Mouse (Mus musculus) urinary bladder, postnatal 14 days (tissue): ENCODE results near the gene Evx2.

Experiments
- DNase-seq: peaks from one replicate; pipeline ENCODE4 v3.0.0; 2021; ENCODE audit warnings: low spot score

Evx2 gene

GRCm38 (mm10) chr2:74695813-74696430 is 36.6 kb upstream of the Evx2 start:
- no peak for DNase-seq

DNA sequence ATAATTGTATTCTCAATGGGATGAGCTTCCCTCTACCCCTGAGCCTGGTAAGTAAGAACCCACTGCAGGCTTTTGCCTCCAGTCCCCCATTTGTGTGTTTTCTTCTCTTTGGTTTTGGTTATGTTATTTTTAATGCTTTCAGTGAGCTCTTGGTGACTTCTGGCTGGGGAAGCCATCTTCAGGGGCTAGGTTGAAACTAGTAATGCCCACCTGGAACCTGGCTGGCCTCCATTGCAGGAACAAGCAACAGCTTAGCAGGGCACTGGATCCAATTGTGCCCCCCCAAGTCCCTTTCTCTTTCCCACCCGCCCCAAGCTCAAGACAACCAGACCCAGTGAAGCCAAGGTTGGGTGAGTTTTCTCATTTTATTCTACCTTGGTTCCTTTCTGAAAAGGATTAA is 36.0 kb upstream of the Evx2 start:
- DNase-seq, result no peak

- DNase-seq, result no peak
Measured at GRCm38 (mm10) chr2:74694066-74694465, 34.7 kb upstream of the Evx2 start.

DNA sequence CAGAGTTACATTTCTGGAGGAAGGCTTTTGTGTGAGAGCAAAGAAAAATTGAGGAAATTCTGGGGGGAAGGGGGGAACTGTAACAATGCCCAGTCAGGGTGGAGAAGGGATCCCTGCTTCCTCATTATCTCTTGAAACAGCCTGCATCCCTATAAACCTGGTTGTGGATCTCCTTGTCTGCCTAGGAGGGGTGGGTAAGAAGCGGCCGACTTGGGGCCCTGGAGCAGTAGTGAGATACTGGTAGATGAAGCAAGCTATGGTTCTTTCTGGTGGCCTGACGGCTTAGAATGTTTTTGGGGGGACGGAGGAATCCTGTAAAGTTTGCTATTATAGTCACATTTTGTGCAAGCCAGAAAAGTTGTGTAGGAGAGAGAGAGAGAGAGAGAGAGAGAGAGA is 34.1 kb upstream of the Evx2 start:
- DNase-seq, result no peak

DNA sequence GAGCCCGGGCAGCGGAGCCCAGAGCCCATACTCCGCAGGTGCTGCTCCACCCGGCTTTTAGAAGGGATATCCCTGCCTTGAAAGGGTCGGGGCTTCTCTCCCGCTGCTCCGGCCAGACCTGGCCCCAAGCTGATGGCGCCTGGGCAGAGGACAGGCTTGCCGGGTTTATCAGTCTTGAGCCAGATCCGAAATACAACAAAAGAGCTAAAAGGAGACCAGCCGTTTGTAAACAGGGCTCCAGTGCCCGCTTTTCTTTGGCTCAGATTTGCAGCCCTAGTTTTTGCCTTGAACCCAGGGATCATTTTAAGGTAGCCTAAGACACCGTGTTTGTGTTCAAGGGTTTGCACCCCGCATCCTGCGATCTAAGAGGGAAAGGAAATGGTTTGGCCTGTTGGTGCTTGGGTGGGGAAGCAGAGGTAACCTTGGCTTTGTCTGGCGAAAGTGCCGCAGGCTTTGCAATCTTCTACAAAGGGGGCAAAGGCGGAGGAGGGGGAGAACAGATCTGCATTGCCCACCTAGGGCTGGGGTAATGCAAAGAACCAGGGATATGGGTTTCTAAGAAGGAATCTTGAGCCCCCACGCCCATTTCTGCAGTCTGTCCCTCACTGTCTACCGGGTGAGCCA is 33.6 kb upstream of the Evx2 start:
- DNase-seq, result no peak

DNA sequence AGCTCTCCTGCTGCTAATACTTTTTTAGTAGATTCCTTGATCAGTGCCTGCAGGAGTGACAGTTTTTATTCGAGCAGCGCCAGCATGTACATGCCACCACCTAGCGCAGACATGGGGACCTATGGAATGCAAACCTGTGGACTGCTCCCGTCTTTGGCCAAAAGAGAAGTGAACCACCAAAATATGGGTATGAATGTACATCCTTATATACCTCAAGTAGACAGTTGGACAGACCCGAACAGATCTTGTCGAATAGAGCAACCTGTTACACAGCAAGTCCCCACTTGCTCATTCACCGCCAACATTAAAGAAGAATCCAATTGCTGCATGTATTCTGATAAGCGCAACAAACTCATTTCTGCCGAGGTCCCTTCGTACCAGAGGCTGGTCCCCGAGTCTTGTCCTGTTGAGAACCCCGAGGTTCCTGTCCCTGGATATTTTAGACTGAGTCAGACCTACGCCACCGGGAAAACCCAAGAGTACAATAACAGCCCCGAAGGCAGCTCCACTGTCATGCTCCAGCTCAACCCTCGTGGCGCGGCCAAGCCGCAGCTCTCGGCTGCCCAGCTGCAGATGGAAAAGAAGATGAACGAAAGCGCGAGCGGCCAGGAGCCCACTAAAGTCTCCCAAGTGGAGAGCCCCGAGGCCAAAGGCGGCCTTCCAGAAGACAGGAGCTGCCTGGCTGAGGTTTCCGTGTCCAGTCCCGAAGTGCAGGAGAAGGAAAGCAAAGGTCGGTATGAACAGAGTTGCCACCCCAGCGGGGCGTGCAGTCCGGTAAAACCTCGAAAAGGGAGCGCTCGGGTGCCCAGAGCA is 32.8 kb upstream of the Evx2 start:
- no peak for DNase-seq

- peak; percentile 83 for DNase-seq
Measured at GRCm38 (mm10) chr2:74691022-74691951, 31.9 kb upstream of the Evx2 start, which contains the start of gene Hoxd10. Gene Hoxd10 (plus strand): TSS chr2:74691924.

DNA sequence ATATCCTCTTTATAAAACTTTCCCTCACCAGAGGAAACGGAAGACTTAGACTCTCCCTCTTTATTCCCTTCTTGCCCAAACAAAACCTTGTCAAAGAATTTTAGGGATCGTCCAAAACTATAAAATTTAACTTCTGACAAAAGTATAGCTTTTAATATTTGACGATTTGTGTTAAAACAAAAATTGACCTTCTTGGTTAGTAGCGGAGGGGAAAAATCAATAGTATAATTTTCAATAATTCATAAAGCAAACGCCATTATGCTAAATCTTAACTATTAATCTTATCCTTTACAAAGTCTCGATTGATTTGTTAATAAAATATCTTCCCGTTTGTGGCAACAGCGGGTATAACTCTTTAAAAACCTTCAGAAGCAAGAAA is 31.0 kb upstream of the Evx2 start:
- DNase-seq, result no peak

DNA sequence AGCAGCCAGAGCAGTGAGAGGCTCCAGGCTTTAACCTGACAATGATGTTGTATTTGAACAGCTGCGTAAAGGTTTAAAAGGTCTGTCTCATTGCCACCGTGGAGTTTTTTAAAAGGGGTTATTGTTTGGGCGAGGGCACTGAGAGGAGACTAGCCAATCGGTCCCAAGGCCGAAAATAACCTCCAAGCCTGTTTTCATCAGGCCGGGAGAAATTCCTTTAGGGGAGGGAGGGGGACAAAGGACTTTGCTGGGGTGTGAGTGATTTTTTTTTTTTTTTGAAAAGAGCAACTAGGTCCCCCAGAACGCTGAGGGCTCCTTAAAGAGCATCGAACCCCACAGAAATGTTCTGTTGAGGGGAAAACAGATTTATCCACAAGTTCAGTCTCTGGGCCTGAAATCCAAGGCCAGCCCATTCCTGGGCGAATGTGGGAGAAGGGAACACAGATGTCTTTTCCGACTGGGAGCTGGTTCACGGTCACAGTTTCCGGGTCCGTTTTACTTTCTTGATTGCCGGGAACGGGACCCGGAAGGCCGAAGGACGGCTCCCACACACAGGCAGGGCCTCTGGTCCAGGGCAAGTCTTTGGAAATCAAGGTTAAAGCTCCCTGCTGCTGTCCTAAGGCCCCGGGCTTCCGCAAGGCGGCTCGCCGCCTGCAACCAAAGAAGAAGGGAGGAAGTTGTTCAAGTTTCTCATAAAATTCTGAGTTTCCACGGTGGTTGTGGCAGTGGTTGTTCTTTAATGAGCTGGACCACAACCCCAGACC is 30.4 kb upstream of the Evx2 start:
- DNase-seq, result no peak

DNA sequence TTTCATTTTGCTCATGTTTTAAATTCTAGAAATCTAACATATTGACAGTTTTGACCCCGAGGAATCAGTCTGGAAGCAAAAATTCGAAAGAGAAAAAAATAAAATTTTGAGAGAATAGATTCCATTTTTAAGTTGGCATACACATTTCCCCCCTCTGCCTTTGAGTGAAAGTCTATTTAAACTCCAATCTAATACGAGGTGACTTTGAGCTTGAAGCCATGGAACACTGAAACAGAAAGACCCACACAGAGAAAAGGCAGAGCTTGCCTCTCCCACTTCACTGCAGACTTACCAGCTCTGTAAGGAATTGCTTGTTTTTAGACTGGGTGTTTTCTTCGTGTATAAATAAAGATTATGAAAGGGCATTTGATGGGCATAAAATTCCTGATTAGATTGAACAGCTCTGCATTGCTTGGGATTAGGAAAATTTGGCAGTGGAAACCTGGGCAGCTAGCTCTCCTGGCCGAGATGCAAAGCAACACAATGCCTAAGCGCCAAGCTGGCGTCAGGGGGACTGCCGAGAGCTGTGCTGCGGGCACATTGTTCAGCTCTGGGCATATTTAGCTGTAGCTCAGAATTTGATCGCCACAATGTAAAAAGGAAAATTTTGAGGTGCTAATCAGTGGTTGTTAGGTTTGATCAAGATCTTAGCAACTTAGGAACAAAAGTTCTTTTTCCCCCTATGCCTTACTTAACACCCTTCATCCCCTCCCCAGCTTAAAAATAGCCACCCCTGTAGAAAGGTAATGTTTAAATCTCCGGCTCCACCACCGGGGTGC is 29.6 kb upstream of the Evx2 start:
- no peak for DNase-seq

GRCm38 (mm10) chr2:74687698-74688555 is 28.6 kb upstream of the Evx2 start:
- no peak for DNase-seq

- DNase-seq, result no peak
Measured at GRCm38 (mm10) chr2:74686988-74687697, 27.8 kb upstream of the Evx2 start.

- peak; percentile 78 for DNase-seq
Measured at GRCm38 (mm10) chr2:74686301-74686987, 27.1 kb upstream of the Evx2 start.

GRCm38 (mm10) chr2:74685059-74685603 is 25.8 kb upstream of the Evx2 start:
- DNase-seq, result no peak

DNA sequence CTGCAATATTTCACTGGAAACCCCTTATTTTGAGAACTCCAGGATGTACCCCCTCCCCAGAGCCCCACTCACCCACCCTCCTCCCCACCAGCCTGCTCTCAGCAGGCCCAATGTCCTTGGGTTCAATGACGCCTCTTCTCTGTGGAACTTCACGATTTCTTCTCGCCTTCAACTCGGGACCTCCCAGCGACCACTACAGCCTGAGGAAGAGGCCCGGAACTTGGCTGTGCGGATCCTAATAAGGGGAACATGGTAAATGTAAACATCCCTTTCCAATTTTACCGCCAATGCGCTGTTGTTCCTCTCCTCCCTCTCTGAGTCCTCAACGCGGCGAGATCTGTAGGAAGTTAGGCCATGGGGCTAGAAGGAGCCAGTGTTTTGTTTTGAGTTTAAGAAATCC is 24.7 kb upstream of the Evx2 start:
- DNase-seq, result no peak

- no peak for DNase-seq
Measured at GRCm38 (mm10) chr2:74683471-74683951, 24.2 kb upstream of the Evx2 start.

DNA sequence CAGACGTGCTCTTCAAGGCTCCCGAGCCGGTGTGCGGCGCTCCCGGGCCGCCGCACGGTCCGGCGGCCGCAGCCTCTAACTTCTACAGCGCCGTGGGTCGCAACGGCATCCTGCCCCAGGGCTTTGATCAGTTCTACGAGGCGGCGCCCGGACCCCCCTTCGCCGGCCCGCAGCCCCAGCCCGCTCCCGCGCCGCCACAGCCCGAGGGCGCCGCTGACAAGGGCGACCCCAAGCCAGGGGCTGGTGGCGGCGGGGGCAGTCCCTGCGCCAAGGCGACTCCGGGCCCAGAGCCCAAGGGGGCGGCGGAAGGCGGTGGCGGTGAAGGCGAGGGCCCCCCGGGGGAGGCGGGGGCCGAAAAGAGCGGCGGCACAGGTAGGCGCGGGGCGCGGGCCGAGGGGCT is 23.4 kb upstream of the Evx2 start:
- no peak for DNase-seq
